Mouse (Mus musculus): ENCODE data around the gene Cryba4. TPM values are rescaled to one million over a fixed set of nuclear protein-coding genes. Genes with fewer than 3 reads are reported as not detected.
A peak's percentile ranks its signal among the peaks of the same experiment; 100 is the strongest.

Gene Cryba4
- total and polyA plus RNA-seq, 3 experiments = not detected

DNA sequence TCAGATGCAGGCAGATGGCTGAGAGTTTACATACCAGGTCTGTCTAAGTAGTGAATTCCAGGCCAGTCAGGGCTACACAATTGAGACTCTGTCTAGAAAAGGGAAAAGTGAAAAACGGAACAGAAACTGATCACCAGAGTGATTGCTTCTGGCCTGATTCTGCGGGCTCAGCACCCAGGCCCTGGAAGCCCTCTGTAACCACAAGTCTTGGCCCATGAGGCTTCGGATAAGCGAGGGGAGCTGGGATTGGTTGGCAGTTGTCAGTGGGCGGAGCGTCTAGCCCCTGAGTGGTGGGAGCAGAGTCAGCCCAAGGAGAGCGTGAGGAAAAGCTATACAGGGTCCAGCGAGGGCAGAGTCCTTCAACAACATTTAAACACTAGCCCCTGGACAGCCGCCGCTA lies 13.2 kb upstream of the Cryba4 start (continued):
- TF ChIP-seq MAFK (IDR thresholded peaks at IDR 0.05; ENCODE audit: insufficient replicate concordance, low read length) = peak; percentile 95
- 0 out of 2 replicates have a peak, but pooled peaks have one; percentile 17 for TF ChIP-seq ZNF384 (IDR thresholded peaks at IDR 0.05; ENCODE audit: low read depth, low read length)
- peak; percentile 83 for TF ChIP-seq SIN3A (IDR thresholded peaks at IDR 0.05; ENCODE audit: low read length)
- TF ChIP-seq ZMIZ1 (IDR thresholded peaks at IDR 0.05; ENCODE audit: low read depth, low read length) = no peak
- peak; percentile 93 for TF ChIP-seq RCOR1 (conservative IDR thresholded peaks at IDR 0.05; ENCODE audit: low read depth, low read length)
- TF ChIP-seq JUND (conservative IDR thresholded peaks at IDR 0.05; ENCODE audit: low read depth, low read length) = no peak
- no peak; the same call in 1 of the 2 replicates for TF ChIP-seq HCFC1 (IDR thresholded peaks at IDR 0.05; ENCODE audit: low read depth, low read length)
- no peak for TF ChIP-seq CTCF (conservative IDR thresholded peaks at IDR 0.05 in 1 of 2, IDR thresholded peaks at IDR 0.05 in 1 of 2; ENCODE audit: low read depth in 2 of 2, low read length in 2 of 2)
- peak; percentile 69 for TF ChIP-seq MYC (IDR thresholded peaks at IDR 0.05; ENCODE audit: low read depth, low read length)
- peak; percentile 84 for TF ChIP-seq TCF12 (IDR thresholded peaks at IDR 0.05; ENCODE audit: low read depth, low read length)
- peak; percentile 91 for TF ChIP-seq EP300 (IDR thresholded peaks at IDR 0.05; ENCODE audit: low read length)
- TF ChIP-seq E2F4 (IDR thresholded peaks at IDR 0.05; ENCODE audit: insufficient replicate concordance, low read depth, low read length) = no peak
- no peak for TF ChIP-seq ELF1 (IDR thresholded peaks at IDR 0.05; ENCODE audit: low read depth, low read length)
- peak; percentile 71; the same call in 1 of the 2 replicates for TF ChIP-seq ETS1 (conservative IDR thresholded peaks at IDR 0.05; ENCODE audit: low read depth, low read length)
- TF ChIP-seq MEF2A (IDR thresholded peaks at IDR 0.05; ENCODE audit: borderline replicate concordance, low read depth, low read length) = peak; percentile 63; the same call in 1 of the 2 replicates

DNA sequence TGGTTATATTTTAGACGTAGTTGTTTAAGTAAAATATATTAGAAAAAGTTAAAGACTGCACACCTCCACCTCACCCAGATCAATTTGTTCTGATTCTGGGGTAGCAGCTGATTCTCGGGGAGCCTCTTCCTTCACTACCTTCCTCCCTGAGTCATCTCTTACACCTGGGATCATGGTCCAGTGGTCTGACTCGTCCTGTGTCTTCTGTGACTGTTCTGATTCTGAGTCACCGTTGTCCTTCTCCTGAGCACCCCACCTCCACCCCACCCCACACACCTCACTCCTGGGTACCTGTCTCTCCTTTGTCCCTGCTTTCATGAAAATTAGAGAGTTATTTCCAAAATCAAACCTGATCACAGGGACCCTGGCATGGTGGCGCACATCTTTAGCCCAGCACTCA lies 12.8 kb upstream of the Cryba4 start:
- Histone ChIP-seq H3K79me2 (replicated peaks; ENCODE audit: control insufficient read depth, extremely low read depth, insufficient read depth, poor library complexity, severe bottlenecking) (no peaks in the 10 kb centered on the region), H3K4me2 (ENCODE audit: insufficient read depth, low read depth, poor library complexity, severe bottlenecking) (peak overlapping the region; percentile 41), H3K36me3 (replicated peaks in 1 of 2; ENCODE audit: control insufficient read depth in 1 of 2, insufficient read depth in 1 of 2, low read length in 1 of 2) (no peaks in the 10 kb centered on the region), H3K4me1 (ENCODE audit: control insufficient read depth in 1 of 2, insufficient read depth in 2 of 2) (peaks cover 24 to 51% of the 10 kb centered on the region in 2 experiments), H3K27me3 (replicated peaks) (peaks cover 48% of the 10 kb centered on the region), H3K9me3 (replicated peaks; ENCODE audit: low read length) (peaks cover 4% of the 10 kb centered on the region), H3K4me3 (replicated peaks in 1 of 3; ENCODE audit: low read depth in 2 of 3, low read length in 2 of 3, poor library complexity in 1 of 3) (no peak overlapping the region), H3K27ac (ENCODE audit: insufficient read depth, low read depth) (no peak overlapping the region), H3K9ac (ENCODE audit: insufficient read depth, low read depth) (no peak overlapping the region)
- in situ Hi-C loops (cut with MboI; ENCODE audit: low pct_ligation_motif_present, low pct_unique_long_range_greater_than_20kb, low sequenced_read_pairs) (no loop called here), dilution Hi-C loops (cut with MboI; ENCODE audit: extremely low pct_ligation_motif_present, extremely low pct_unique_long_range_greater_than_20kb, low sequenced_read_pairs) (no loop called here)
- DNase-seq (ENCODE audit: extremely low read depth) = peak; percentile 44
- no peak for TF ChIP-seq ZC3H11A (IDR thresholded peaks at IDR 0.05; ENCODE audit: low read depth, low read length)
- peak; percentile 80 for TF ChIP-seq JUND (conservative IDR thresholded peaks at IDR 0.05; ENCODE audit: low read depth, low read length)
- TF ChIP-seq JUN (IDR thresholded peaks at IDR 0.05; ENCODE audit: insufficient read depth, low read depth, low read length) = peak; percentile 70; the same call in 1 of the 2 replicates
- TF ChIP-seq NRF1 (IDR thresholded peaks at IDR 0.05; ENCODE audit: low read depth, low read length) = no peak
- no peak; the same call in 1 of the 2 replicates for TF ChIP-seq ETS1 (conservative IDR thresholded peaks at IDR 0.05; ENCODE audit: low read depth, low read length)
- TF ChIP-seq ZMIZ1 (IDR thresholded peaks at IDR 0.05; ENCODE audit: low read depth, low read length) = no peak
- TF ChIP-seq CHD1 (IDR thresholded peaks at IDR 0.05; ENCODE audit: low read depth, low read length) = no peak
- no peak for TF ChIP-seq POLR2AphosphoS2 (IDR thresholded peaks at IDR 0.05; ENCODE audit: low read depth, low read length)
- TF ChIP-seq TCF12 (IDR thresholded peaks at IDR 0.05; ENCODE audit: low read depth, low read length) = no peak
- no peak for TF ChIP-seq MAX (IDR thresholded peaks at IDR 0.05; ENCODE audit: low read length)
- TF ChIP-seq EP300 (IDR thresholded peaks at IDR 0.05; ENCODE audit: low read length) = peak; percentile 69; the same call in 1 of the 2 replicates
- TF ChIP-seq KAT2A (IDR thresholded peaks at IDR 0.05; ENCODE audit: insufficient replicate concordance, low read length) = no peak
- no peak for TF ChIP-seq SMC3 (IDR thresholded peaks at IDR 0.05; ENCODE audit: low read depth, low read length)
